Mouse (Mus musculus) heart, embryonic 15.5 days (tissue): ENCODE data around the gene Gart. TPM values are rescaled to one million over a fixed set of nuclear protein-coding genes. Genes with fewer than 3 reads are reported as not detected.

Experiments used
- ATAC-seq: fragments of 200-750 bp; cut with Nextera tagmentation; replicated peaks from 2 replicates; pipeline ENCODE4 v1.8.0; 2017; ENCODE audit warnings: low read depth, moderate TSS enrichment; ENCODE audit not compliant: insufficient number of reproducible peaks, insufficient read depth, low FRiP score
- H3K27ac ChIP-seq: fragments of 300-500 bp; sonication (generic); 2 replicates; pipeline ENCODE4 v1.5.1; 2015; ENCODE audit warnings: mild to moderate bottlenecking, inconsistent platforms
- H3K27me3 ChIP-seq: fragments of 300-500 bp; sonication (generic); 2 replicates; pipeline ENCODE4 v1.6.1; 2015; ENCODE audit warnings: inconsistent platforms
- H3K36me3 ChIP-seq: fragments of 300-500 bp; sonication (generic); 2 replicates; pipeline ENCODE4 v1.6.1; 2015; ENCODE audit warnings: mild to moderate bottlenecking, inconsistent platforms
- H3K4me1 ChIP-seq: fragments of 300-500 bp; sonication (generic); replicated peaks from 2 replicates; pipeline ENCODE4 v1.6.1; 2015; ENCODE audit warnings: inconsistent platforms
- H3K4me2 ChIP-seq: fragments of 300-500 bp; sonication (generic); 2 replicates; pipeline ENCODE4 v1.6.1; 2015; ENCODE audit warnings: inconsistent platforms, mild to moderate bottlenecking, moderate library complexity
- H3K4me3 ChIP-seq: fragments of 300-500 bp; sonication (generic); 2 replicates; pipeline ENCODE4 v1.5.1; 2015; ENCODE audit warnings: mild to moderate bottlenecking, inconsistent platforms
- H3K9ac ChIP-seq: fragments of 300-500 bp; sonication (generic); 2 replicates; pipeline ENCODE4 v1.6.1; 2015; ENCODE audit warnings: mild to moderate bottlenecking, inconsistent platforms
- H3K9me3 ChIP-seq: fragments of 300-500 bp; sonication (generic); replicated peaks from 2 replicates; pipeline ENCODE4 v1.6.1; 2016; ENCODE audit warnings: inconsistent platforms
- WGBS: fragments of 180-500 bp; shearing (Covaris S2); methylation state at CpG from one replicate; pipeline ENCODE4 v1.1.7; 2015; ENCODE audit warnings: mixed read lengths; 5-methylcytosine and 5-hydroxymethylcytosine counted together
- polyA plus RNA-seq: library from polyadenylated mRNA; unstranded; fragments of >200 nt; fragmentation: Nextera tagmentation; extraction: Ambion mirVana; gene quantifications from 2 replicates; pipeline ENCODE4 v1.2.1, GENCODE M21; 2015

The Gart gene
- polyA plus RNA-seq, 1 experiment from 2014 or later = 61.2 TPM

- no peak overlapping the region for H3K9ac ChIP-seq
- H3K4me2 ChIP-seq = no peak overlapping the region
- no peaks in the 10 kb centered on the region for H3K27me3 ChIP-seq
- 65% methylated on average over 6 of the region's 6 CpGs for WGBS
- H3K27ac ChIP-seq = no peak overlapping the region
- 0 out of 2 replicates have a peak, but pooled peaks cover 2% of the 10 kb centered on the region for H3K4me1 ChIP-seq
- H3K9me3 ChIP-seq = no peaks in the 10 kb centered on the region
- no peak overlapping the region for H3K4me3 ChIP-seq
- no peak for ATAC-seq
- H3K36me3 ChIP-seq = peaks cover 6% of the 10 kb centered on the region; the same call in 1 of the 2 replicates
These were observed 58.9 kb downstream of the Gart start for GRCm38 (mm10) chr16:91587730-91588453.

GRCm38 (mm10) chr16:91586244-91586643, 60.5 kb downstream of the Gart start:
- no peaks in the 10 kb centered on the region for H3K9me3 ChIP-seq
- 84% methylated on average over 6 of the region's 6 CpGs for WGBS
- no peak overlapping the region for H3K4me2 ChIP-seq
- H3K27me3 ChIP-seq = no peaks in the 10 kb centered on the region
- no peaks in the 10 kb centered on the region for H3K4me1 ChIP-seq
- no peak overlapping the region for H3K4me3 ChIP-seq
- ATAC-seq = no peak
- no peak overlapping the region for H3K9ac ChIP-seq
- H3K36me3 ChIP-seq = peaks cover 14% of the 10 kb centered on the region
- H3K27ac ChIP-seq = no peak overlapping the region

GRCm38 (mm10) chr16:91585617-91586016, 61.1 kb downstream of the Gart start:
- 90% methylated on average over 5 of the region's 5 CpGs for WGBS
- peaks cover 16% of the 10 kb centered on the region for H3K36me3 ChIP-seq
- no peak overlapping the region for H3K27ac ChIP-seq
- no peaks in the 10 kb centered on the region for H3K27me3 ChIP-seq
- no peaks in the 10 kb centered on the region for H3K4me1 ChIP-seq
- H3K9ac ChIP-seq = no peak overlapping the region
- ATAC-seq = no peak
- H3K9me3 ChIP-seq = no peaks in the 10 kb centered on the region
- H3K4me3 ChIP-seq = no peak overlapping the region
- no peak overlapping the region for H3K4me2 ChIP-seq

GRCm38 (mm10) chr16:91582307-91582706, 64.4 kb downstream of the Gart start:
- H3K9me3 ChIP-seq = no peaks in the 10 kb centered on the region
- H3K36me3 ChIP-seq = peaks cover 19% of the 10 kb centered on the region
- no peak for ATAC-seq
- H3K4me1 ChIP-seq = no peaks in the 10 kb centered on the region
- H3K4me3 ChIP-seq = no peak overlapping the region
- no peak overlapping the region for H3K9ac ChIP-seq
- H3K27ac ChIP-seq = no peak overlapping the region
- 79% methylated on average over 2 of the region's 2 CpGs for WGBS
- no peak overlapping the region for H3K4me2 ChIP-seq
- no peaks in the 10 kb centered on the region for H3K27me3 ChIP-seq

- Histone ChIP-seq H3K9me3 (no peaks in the 10 kb centered on the region), H3K4me1 (peaks cover 2% of the 10 kb centered on the region; the same call in 1 of the 2 replicates), H3K27ac (no peak overlapping the region), H3K27me3 (no peaks in the 10 kb centered on the region), H3K36me3 (peaks cover 23% of the 10 kb centered on the region), H3K4me3 (no peak overlapping the region), H3K4me2 (no peak overlapping the region), H3K9ac (no peak overlapping the region)
- ATAC-seq = no peak
- WGBS = 76% methylated on average over 14 of the region's 14 CpGs
These were observed 67.6 kb downstream of the Gart start for GRCm38 (mm10) chr16:91578980-91579720.

GRCm38 (mm10) chr16:91575151-91575550, 71.6 kb downstream of the Gart start:
- Histone ChIP-seq H3K9ac (no peak overlapping the region), H3K4me1 (peaks cover 2% of the 10 kb centered on the region; the same call in 1 of the 2 replicates), H3K27me3 (no peaks in the 10 kb centered on the region), H3K4me2 (no peak overlapping the region), H3K4me3 (no peak overlapping the region), H3K36me3 (peaks cover 13% of the 10 kb centered on the region), H3K27ac (no peak overlapping the region), H3K9me3 (no peaks in the 10 kb centered on the region)
- 71% methylated on average over 13 of the region's 13 CpGs for WGBS
- ATAC-seq = no peak

Other genes starting within 250 kb of the Gart start
- 57.9 and 58.9 TPM in 2 replicates for gene Il10rb, start 240.8 kb downstream of the Gart start, polyA plus RNA-seq
- 32.7 and 43.0 TPM in 2 replicates for gene Ifnar1, start 161.7 kb downstream of the Gart start, polyA plus RNA-seq
- gene Ifngr2, start 99.9 kb downstream of the Gart start, polyA plus RNA-seq = 114 and 129 TPM in 2 replicates
- 55.7 and 59.1 TPM in 2 replicates for gene Tmem50b, start 49.2 kb downstream of the Gart start, polyA plus RNA-seq
- gene Dnajc28, start 27.9 kb downstream of the Gart start, polyA plus RNA-seq = 4.6 and 7.0 TPM in 2 replicates
- 76.8 and 81.4 TPM in 2 replicates for gene Son, start 554 bp upstream of the Gart start, polyA plus RNA-seq
- gene Donson, start 41.8 kb upstream of the Gart start, polyA plus RNA-seq = 10.7 and 12.3 TPM in 2 replicates
- gene Cryzl1, start 82.0 kb upstream of the Gart start, polyA plus RNA-seq = 50.7 and 56.2 TPM in 2 replicates
- 17.6 and 22.3 TPM in 2 replicates for gene Itsn1, start 82.3 kb upstream of the Gart start, polyA plus RNA-seq